Mouse (Mus musculus): ENCODE data around the gene Klf7.

The Klf7 gene

DNA sequence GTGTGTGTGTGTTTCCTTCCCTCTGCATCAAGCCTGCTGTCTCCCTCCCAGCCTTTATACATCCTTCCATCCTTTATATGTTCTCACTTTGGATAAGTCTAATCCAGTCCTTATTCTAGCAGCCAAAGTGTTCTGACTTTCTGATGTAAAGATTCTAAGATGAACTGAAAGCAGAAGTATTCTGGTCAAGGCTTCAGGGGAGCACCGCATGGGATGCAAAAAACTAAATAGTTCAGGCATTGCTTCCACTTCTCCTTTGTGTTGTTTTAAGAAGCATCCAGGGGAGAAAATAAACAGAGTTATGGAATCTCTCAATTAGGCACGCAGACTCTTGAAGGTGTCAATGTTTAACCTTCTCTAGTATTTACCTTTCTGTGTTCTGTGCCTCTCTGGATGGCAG lies 141.3 kb downstream of the Klf7 start:
- DNase-seq (ENCODE audit: low read depth, low spot score), result no peak
